Comparison of ENCODE assay signal across 25 mouse cellular contexts in the genomic region with DNA sequence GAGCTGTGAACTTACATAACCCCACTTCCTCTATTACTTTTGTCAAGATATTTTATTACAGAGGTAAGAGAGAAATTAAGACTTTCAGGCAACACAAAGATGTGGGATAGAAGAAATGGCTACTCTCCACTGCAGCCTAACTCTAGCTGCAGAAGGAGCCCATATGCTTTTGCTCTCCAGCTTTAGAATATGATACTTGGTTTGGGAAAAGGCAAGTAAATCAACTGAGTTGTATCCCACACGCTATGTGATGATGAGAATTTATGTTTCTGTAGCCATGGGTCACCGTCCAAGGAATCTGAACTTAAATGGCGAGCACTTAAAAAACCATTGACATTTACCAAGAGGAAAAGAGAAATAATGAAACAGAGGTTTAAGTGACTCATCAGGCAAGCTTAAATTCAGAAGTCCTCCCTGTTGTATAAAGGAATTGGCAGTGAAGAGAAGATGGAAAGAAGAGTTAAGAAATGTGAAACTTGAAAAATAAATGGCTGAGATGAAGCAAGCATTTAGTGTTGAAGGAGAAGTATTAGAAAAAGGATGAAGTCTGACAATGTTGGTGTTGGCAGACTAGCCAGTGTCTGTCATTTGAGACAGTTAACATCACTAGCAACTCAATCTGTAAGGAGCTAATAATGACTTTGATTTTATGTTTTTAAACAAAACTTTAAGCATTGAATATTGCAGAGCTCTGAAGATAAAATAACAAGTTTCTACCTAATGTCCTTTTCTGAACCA.
DNase-seq lines count a peak whose midpoint lies in the region; ATAC-seq and TF ChIP-seq lines count a peak whose summit lies in the region.
"Had no signal": no experiment of that assay in that cellular context is flagged by ENCODE, and none has a peak within 500 bp of the region (broad histone marks: within the 10 kb centered on the region; RNA-seq: fewer than 3 reads in every experiment).

No protein-coding gene starts in this region.

- peak; percentile 38 for DNase-seq in forebrain, embryonic 14.5 days (ENCODE audit: low spot score)
- no peak for DNase-seq in left cerebral cortex, adult 2 months (ENCODE audit: extremely low spot score in 1 of 2, low spot score in 2 of 2)
- DNase-seq in left cerebral cortex, postnatal 4 days: no peak
- peak; percentile 49 for DNase-seq in brain, embryonic 14.5 days (ENCODE audit: low read depth)
- DNase-seq in gastrocnemius, adult 2 months: no peak
- DNase-seq: adrenal gland, postnatal 14 days; cerebellum, adult 11 months; cerebellum, adult 8-10 months; cerebellum, postnatal 14 days; gastrocnemius, postnatal 36 days; heart, adult 11 months; heart, postnatal 36 days had no signal

- H3K9ac ChIP-seq in forebrain, embryonic 14.5 days (ENCODE audit: low read length): no peak overlapping the region
- no peak overlapping the region for H3K9ac ChIP-seq in forebrain, embryonic 16.5 days (replicated peaks; ENCODE audit: low read depth, low read length)
- no peak overlapping the region for H3K9ac ChIP-seq in kidney, embryonic 14.5 days (ENCODE audit: low read depth, low read length)
- no peak overlapping the region for H3K9ac ChIP-seq in kidney, embryonic 16.5 days (replicated peaks; ENCODE audit: low read length)
- H3K9ac ChIP-seq: embryonic facial prominence, embryonic 15.5 days; forebrain, embryonic 12.5 days; heart, embryonic 13.5 days; hindbrain, embryonic 15.5 days had no signal

- no peak overlapping the region for H3K27ac ChIP-seq in forebrain, embryonic 14.5 days (ENCODE audit: low read depth, low read length)
- H3K27ac ChIP-seq in forebrain, embryonic 16.5 days (ENCODE audit: low read length): no peak overlapping the region
- no peak overlapping the region for H3K27ac ChIP-seq in kidney, embryonic 14.5 days (ENCODE audit: low read depth, low read length)
- H3K27ac ChIP-seq in kidney, embryonic 16.5 days (ENCODE audit: low read length): no peak overlapping the region
- peak overlapping the region; percentile 21 for H3K27ac ChIP-seq in left cerebral cortex, adult 2 months
- H3K27ac ChIP-seq in gastrocnemius, adult 2 months: no peak overlapping the region
- H3K27ac ChIP-seq: embryonic facial prominence, embryonic 15.5 days; forebrain, embryonic 12.5 days; heart, embryonic 13.5 days; hindbrain, embryonic 15.5 days had no signal

- WGBS in forebrain, embryonic 14.5 days: 94% methylated on average over 3 of the region's 3 CpGs
- WGBS in forebrain, embryonic 16.5 days: 94% methylated on average over 3 of the region's 3 CpGs
- WGBS in kidney, embryonic 14.5 days: 18% methylated on average over 3 of the region's 3 CpGs
- WGBS in kidney, embryonic 16.5 days: 24% methylated on average over 3 of the region's 3 CpGs

- H3K4me2 ChIP-seq in forebrain, embryonic 14.5 days (ENCODE audit: low read length): no peak overlapping the region
- H3K4me2 ChIP-seq in forebrain, embryonic 16.5 days (ENCODE audit: low read length): no peak overlapping the region
- no peak overlapping the region for H3K4me2 ChIP-seq in kidney, embryonic 14.5 days (replicated peaks; ENCODE audit: low read depth, low read length)
- H3K4me2 ChIP-seq in kidney, embryonic 16.5 days (replicated peaks; ENCODE audit: low read depth, low read length): no peak overlapping the region
- H3K4me2 ChIP-seq: embryonic facial prominence, embryonic 15.5 days; forebrain, embryonic 12.5 days; heart, embryonic 13.5 days; hindbrain, embryonic 15.5 days had no signal

- H3K27me3 ChIP-seq in forebrain, embryonic 14.5 days (replicated peaks; ENCODE audit: control insufficient read depth, insufficient read depth, low read length): no peaks in the 10 kb centered on the region
- H3K27me3 ChIP-seq in forebrain, embryonic 16.5 days (replicated peaks; ENCODE audit: control insufficient read depth, insufficient read depth, low read length): no peaks in the 10 kb centered on the region
- H3K27me3 ChIP-seq in kidney, embryonic 14.5 days (ENCODE audit: control insufficient read depth, insufficient read depth, low read length): no peaks in the 10 kb centered on the region
- H3K27me3 ChIP-seq in kidney, embryonic 16.5 days (ENCODE audit: insufficient read depth, low read length): no peaks in the 10 kb centered on the region
- H3K27me3 ChIP-seq: CH12.LX; embryonic facial prominence, embryonic 15.5 days; forebrain, embryonic 12.5 days; heart, embryonic 13.5 days; hindbrain, embryonic 15.5 days; Patski had no signal

- no peak for TF ChIP-seq CTCF in left cerebral cortex, adult 2 months (IDR thresholded peaks at IDR 0.05)
- no peak for TF ChIP-seq CTCF in brain, embryonic 14.5 days (IDR thresholded peaks at IDR 0.05; ENCODE audit: borderline replicate concordance, extremely low read depth, insufficient read depth, insufficient read length)
- TF ChIP-seq CTCF in gastrocnemius, adult 2 months (IDR thresholded peaks at IDR 0.05): no peak

- intact Hi-C loops in left cerebral cortex, adult 2 months (cut with DNase I): no loop called here
- intact Hi-C loops in left cerebral cortex, postnatal 4 days (cut with DNase I): no loop called here
- intact Hi-C loops in gastrocnemius, adult 2 months (cut with DNase I): no loop called here

- H3K36me3 ChIP-seq in forebrain, embryonic 14.5 days (ENCODE audit: control insufficient read depth, insufficient read depth, low read length): no peaks in the 10 kb centered on the region
- H3K36me3 ChIP-seq in forebrain, embryonic 16.5 days (ENCODE audit: control insufficient read depth, insufficient read depth): no peaks in the 10 kb centered on the region
- no peaks in the 10 kb centered on the region for H3K36me3 ChIP-seq in kidney, embryonic 14.5 days (ENCODE audit: control insufficient read depth, insufficient read depth, low read length)
- no peaks in the 10 kb centered on the region for H3K36me3 ChIP-seq in kidney, embryonic 16.5 days (ENCODE audit: insufficient read depth, low read length)
- H3K36me3 ChIP-seq: embryonic facial prominence, embryonic 15.5 days; forebrain, embryonic 12.5 days; heart, embryonic 13.5 days; hindbrain, embryonic 15.5 days had no signal

- H3K4me3 ChIP-seq in forebrain, embryonic 14.5 days (ENCODE audit: low read depth, low read length): no peak overlapping the region
- no peak overlapping the region for H3K4me3 ChIP-seq in forebrain, embryonic 16.5 days (replicated peaks; ENCODE audit: low read length)
- no peak overlapping the region for H3K4me3 ChIP-seq in kidney, embryonic 14.5 days (ENCODE audit: low read length)
- H3K4me3 ChIP-seq in kidney, embryonic 16.5 days (ENCODE audit: low read length): no peak overlapping the region
- H3K4me3 ChIP-seq in left cerebral cortex, adult 2 months: no peak overlapping the region
- no peak overlapping the region for H3K4me3 ChIP-seq in gastrocnemius, adult 2 months
- H3K4me3 ChIP-seq: embryonic facial prominence, embryonic 15.5 days; erythroblast, embryonic 14.5 days; forebrain, embryonic 12.5 days; heart, embryonic 13.5 days; hindbrain, embryonic 15.5 days had no signal

- TF ChIP-seq POLR2A in brain, embryonic 14.5 days (IDR thresholded peaks at IDR 0.05; ENCODE audit: borderline replicate concordance, extremely low read depth, insufficient read depth, insufficient read length, poor library complexity, severe bottlenecking): no peak

- ATAC-seq in forebrain, embryonic 14.5 days: no peak
- ATAC-seq in forebrain, embryonic 16.5 days: no peak
- peak; percentile 77; the same call in 1 of the 2 replicates for ATAC-seq in kidney, embryonic 14.5 days (ENCODE audit: low FRiP score, low TSS enrichment)
- ATAC-seq in kidney, embryonic 16.5 days (ENCODE audit: low FRiP score, low TSS enrichment): no peak
- ATAC-seq: activated CD4-positive, CD25-positive, alpha-beta regulatory T cell, adult 4 months; inflammation-experienced regulatory T-cells, adult 6 months; intestine, postnatal 0 days; Patski had no signal

- H3K4me1 ChIP-seq in forebrain, embryonic 14.5 days (ENCODE audit: control insufficient read depth, insufficient read depth, low read length): no peaks in the 10 kb centered on the region
- H3K4me1 ChIP-seq in forebrain, embryonic 16.5 days (replicated peaks; ENCODE audit: control insufficient read depth, insufficient read depth, low read length): no peaks in the 10 kb centered on the region
- H3K4me1 ChIP-seq in kidney, embryonic 14.5 days (ENCODE audit: control insufficient read depth, insufficient read depth, low read length): no peaks in the 10 kb centered on the region
- H3K4me1 ChIP-seq in kidney, embryonic 16.5 days (ENCODE audit: insufficient read depth, low read length): 0 out of 2 replicates have a peak, but pooled peaks cover 3% of the 10 kb centered on the region
- H3K4me1 ChIP-seq: embryonic facial prominence, embryonic 15.5 days; forebrain, embryonic 12.5 days; heart, embryonic 13.5 days; hindbrain, embryonic 15.5 days had no signal

- H3K9me3 ChIP-seq in forebrain, embryonic 14.5 days (replicated peaks; ENCODE audit: control insufficient read depth, low read length): no peaks in the 10 kb centered on the region
- no peaks in the 10 kb centered on the region for H3K9me3 ChIP-seq in forebrain, embryonic 16.5 days (ENCODE audit: control insufficient read depth, low read length)
- H3K9me3 ChIP-seq in kidney, embryonic 14.5 days (ENCODE audit: control insufficient read depth, low read length): no peaks in the 10 kb centered on the region
- H3K9me3 ChIP-seq in kidney, embryonic 16.5 days (ENCODE audit: low read length): no peaks in the 10 kb centered on the region
- H3K9me3 ChIP-seq: embryonic facial prominence, embryonic 15.5 days; forebrain, embryonic 12.5 days; heart, embryonic 13.5 days; hindbrain, embryonic 15.5 days had no signal

Comparison
In these comparisons a context has a peak if more than half of its experiments do, and no peak if none do; other contexts are left out.
1. DNase-seq: peak in forebrain, embryonic 14.5 days (single experiment) and brain, embryonic 14.5 days (single experiment); none in left cerebral cortex, adult 2 months (0 of 2), left cerebral cortex, postnatal 4 days (single experiment) and gastrocnemius, adult 2 months (single experiment).